Mouse (Mus musculus) stomach, embryonic 16.5 days (tissue): ENCODE data around the gene Gm27027. TPM values are rescaled to one million over a fixed set of nuclear protein-coding genes. Genes with fewer than 3 reads are reported as not detected.

Experiments used
- ATAC-seq: fragments of 200-750 bp; cut with Nextera tagmentation; 2 replicates; pipeline ENCODE4 v1.8.0; 2017; ENCODE audit warnings: moderate number of reproducible peaks, moderate TSS enrichment; ENCODE audit not compliant: insufficient read depth, low FRiP score
- H3K27ac ChIP-seq: fragments of 300-500 bp; sonication (generic); 2 replicates; pipeline ENCODE4 v1.5.1; 2014; ENCODE audit warnings: low read length
- H3K27me3 ChIP-seq: fragments of 300-500 bp; sonication (generic); 2 replicates; pipeline ENCODE4 v1.6.1; 2014; ENCODE audit warnings: low read length, control low read depth, mixed read lengths; ENCODE audit not compliant: control insufficient read depth, insufficient read depth
- H3K36me3 ChIP-seq: fragments of 300-500 bp; sonication (generic); 2 replicates; pipeline ENCODE4 v1.6.1; 2014; ENCODE audit warnings: low read length; ENCODE audit not compliant: control insufficient read depth, insufficient read depth
- H3K4me1 ChIP-seq: fragments of 300-500 bp; sonication (generic); 2 replicates; pipeline ENCODE4 v1.6.1; 2014; ENCODE audit warnings: low read length, control low read depth, mixed read lengths; ENCODE audit not compliant: control insufficient read depth, insufficient read depth
- H3K4me2 ChIP-seq: fragments of 300-500 bp; sonication (generic); 2 replicates; pipeline ENCODE4 v1.6.1; 2014; ENCODE audit warnings: low read depth, low read length, mixed read lengths
- H3K4me3 ChIP-seq: fragments of 300-500 bp; sonication (generic); replicated peaks from 2 replicates; pipeline ENCODE4 v1.5.1; 2014; ENCODE audit warnings: mild to moderate bottlenecking, low read length
- H3K9ac ChIP-seq: fragments of 300-500 bp; sonication (generic); 2 replicates; pipeline ENCODE4 v1.6.1; 2014; ENCODE audit warnings: low read length
- H3K9me3 ChIP-seq: fragments of 300-500 bp; sonication (generic); replicated peaks from 2 replicates; pipeline ENCODE4 v1.6.1; 2016; ENCODE audit warnings: low read length, control low read depth; ENCODE audit not compliant: control insufficient read depth
- WGBS: fragments of 180-500 bp; shearing (Covaris S2); extraction: QIAGEN DNeasy Blood & Tissue Kit; methylation state at CpG from one replicate; pipeline ENCODE4 v1.1.7; 2014; 5-methylcytosine and 5-hydroxymethylcytosine counted together
- polyA plus RNA-seq: library from polyadenylated mRNA; unstranded; fragments of >200 nt; fragmentation: Nextera tagmentation; extraction: Ambion mirVana; gene quantifications from 2 replicates; pipeline ENCODE4 v1.2.1, GENCODE M21; 2015

Gene Gm27027
- polyA plus RNA-seq: not detected in 2 replicates

DNA sequence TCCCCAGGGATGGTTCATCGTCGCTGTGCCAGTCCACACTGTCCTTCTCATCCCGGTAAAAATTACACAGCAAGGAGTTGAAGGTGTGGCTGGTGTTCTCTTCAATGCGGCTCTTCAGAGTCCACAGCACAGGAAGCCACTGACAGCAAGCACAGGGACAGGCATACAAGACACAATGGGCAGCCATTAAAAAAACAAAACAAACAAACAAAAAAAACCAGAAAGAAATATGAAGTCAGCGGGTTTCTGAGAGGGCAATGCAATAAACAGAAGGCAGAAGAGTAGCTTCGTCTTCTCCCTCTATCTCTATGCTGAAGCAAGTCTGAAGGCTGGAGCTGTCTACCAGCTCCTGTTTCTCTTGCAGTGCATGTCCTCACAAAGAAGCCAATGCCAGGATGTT is at the start of gene Gm27027:
Gene Gm27027 (minus strand): TSS at position 101 of the 400 bp plus-strand sequence.
- no peak within 1 kb of the TSS for H3K27ac ChIP-seq
- no peak within 1 kb of the TSS for H3K4me3 ChIP-seq
- WGBS: 92% methylated on average over 6 of the region's 6 CpGs
- no peak within 1 kb of the TSS for H3K9ac ChIP-seq
- 0 out of 2 replicates have a peak, but pooled peaks cover 8% of the 10 kb centered on the region for H3K4me1 ChIP-seq
- no peaks in the 10 kb centered on the region for H3K27me3 ChIP-seq
- H3K36me3 ChIP-seq: peaks cover 20% of the 10 kb centered on the region; the same call in 1 of the 2 replicates
- H3K4me2 ChIP-seq: no peak within 1 kb of the TSS
- H3K9me3 ChIP-seq: no peaks in the 10 kb centered on the region
- ATAC-seq: no peak

DNA sequence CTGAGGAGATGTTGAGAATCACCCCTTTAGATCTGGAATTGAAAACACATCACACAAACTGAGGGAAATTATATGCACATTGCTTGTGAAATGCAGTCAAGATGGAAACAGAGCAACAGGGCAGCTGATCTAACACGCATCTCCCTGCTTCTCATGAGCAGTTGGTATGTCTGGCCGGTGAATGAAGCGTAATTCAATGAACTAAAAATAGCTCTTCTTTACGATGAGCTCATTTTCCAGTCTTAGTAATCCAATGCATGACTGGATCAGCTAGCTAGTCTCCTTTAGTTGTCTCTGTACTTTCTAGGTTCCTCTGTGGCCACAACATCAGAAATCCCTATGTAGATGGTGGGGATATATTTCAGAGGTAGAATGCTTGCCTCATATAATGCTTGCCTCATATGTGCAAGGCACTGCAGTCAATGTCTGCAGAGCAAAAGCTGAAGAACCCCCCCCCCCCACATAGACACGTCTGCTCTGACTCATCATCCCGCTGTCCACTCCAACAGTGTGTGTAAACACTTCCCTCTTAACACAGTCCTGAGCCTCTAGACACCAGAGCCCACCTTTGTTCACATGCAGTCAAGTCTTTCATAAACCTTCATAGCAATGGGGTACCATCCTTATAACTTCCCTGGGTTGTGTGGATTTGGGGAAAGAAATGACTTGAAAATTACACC is 49.4 kb upstream of the Gm27027 start:
- peaks cover 13% of the 10 kb centered on the region for H3K4me1 ChIP-seq
- H3K36me3 ChIP-seq: no peaks in the 10 kb centered on the region
- peak; percentile 53; the same call in 1 of the 2 replicates for ATAC-seq
- no peak overlapping the region for H3K9ac ChIP-seq
- H3K4me3 ChIP-seq: no peak overlapping the region
- WGBS: 51% methylated on average over 6 of the region's 6 CpGs
- H3K27ac ChIP-seq: no peak overlapping the region
- H3K4me2 ChIP-seq: no peak overlapping the region
- H3K9me3 ChIP-seq: no peaks in the 10 kb centered on the region
- no peaks in the 10 kb centered on the region for H3K27me3 ChIP-seq

DNA sequence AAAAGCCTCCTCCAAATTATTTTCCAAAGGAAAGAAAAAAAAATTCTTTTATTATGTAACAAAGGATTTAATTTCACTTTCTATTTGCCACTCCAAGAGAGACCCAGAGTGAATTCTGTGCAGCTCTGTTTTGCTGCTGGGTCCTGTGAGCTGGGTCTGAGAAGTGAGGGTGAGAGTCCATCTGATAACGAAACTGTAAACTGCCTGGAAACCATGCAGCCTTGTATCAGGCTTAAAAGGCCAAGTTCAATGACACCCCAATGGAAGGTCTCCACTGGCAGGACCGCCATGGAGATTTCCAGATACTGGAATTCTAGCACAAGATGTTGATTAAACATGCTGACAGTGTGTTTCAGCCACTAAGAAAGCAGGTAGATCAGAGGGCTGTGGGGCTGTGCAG is 48.0 kb upstream of the Gm27027 start:
- Histone ChIP-seq H3K9me3 (no peaks in the 10 kb centered on the region), H3K27me3 (no peaks in the 10 kb centered on the region), H3K4me3 (no peak overlapping the region), H3K36me3 (no peaks in the 10 kb centered on the region), H3K27ac (no peak overlapping the region), H3K4me1 (peaks cover 7% of the 10 kb centered on the region; the same call in 1 of the 2 replicates), H3K9ac (no peak overlapping the region), H3K4me2 (no peak overlapping the region)
- ATAC-seq: no peak
- 84% methylated on average over 2 of the region's 2 CpGs for WGBS

DNA sequence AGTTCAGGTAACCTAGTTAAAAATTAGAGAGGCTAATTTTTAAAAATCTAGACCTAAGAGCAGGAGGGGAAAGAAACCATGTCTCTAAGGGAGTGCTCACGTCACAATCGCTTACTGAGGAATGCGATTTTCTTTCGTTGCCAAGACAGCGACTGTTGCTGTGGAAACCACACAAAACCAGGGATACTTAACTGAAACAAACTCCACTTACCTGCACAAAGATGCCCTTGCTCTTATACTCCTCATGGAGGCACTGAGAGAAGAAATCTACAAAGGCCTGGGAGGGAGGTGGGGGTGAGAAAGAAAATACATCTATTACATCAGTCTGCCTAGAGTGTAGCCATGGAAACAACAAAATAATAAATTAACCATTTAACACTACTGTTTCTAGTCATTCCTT is 47.5 kb upstream of the Gm27027 start:
- Histone ChIP-seq H3K36me3 (no peaks in the 10 kb centered on the region), H3K27ac (no peak overlapping the region), H3K9me3 (no peaks in the 10 kb centered on the region), H3K4me2 (no peak overlapping the region), H3K27me3 (no peaks in the 10 kb centered on the region), H3K4me3 (no peak overlapping the region), H3K4me1 (peaks cover 5% of the 10 kb centered on the region; the same call in 1 of the 2 replicates), H3K9ac (no peak overlapping the region)
- 62% methylated on average over 5 of the region's 5 CpGs for WGBS
- ATAC-seq: no peak

GRCm38 (mm10) chr2:94042461-94042860 is 46.3 kb upstream of the Gm27027 start:
- H3K4me2 ChIP-seq: no peak overlapping the region
- H3K36me3 ChIP-seq: no peaks in the 10 kb centered on the region
- H3K27ac ChIP-seq: no peak overlapping the region
- no peak overlapping the region for H3K9ac ChIP-seq
- no peak for ATAC-seq
- no peaks in the 10 kb centered on the region for H3K27me3 ChIP-seq
- 89% methylated on average over 3 of the region's 3 CpGs for WGBS
- H3K4me3 ChIP-seq: no peak overlapping the region
- H3K9me3 ChIP-seq: no peaks in the 10 kb centered on the region
- H3K4me1 ChIP-seq: peaks cover 5% of the 10 kb centered on the region; the same call in 1 of the 2 replicates

GRCm38 (mm10) chr2:94040391-94041125 is 44.4 kb upstream of the Gm27027 start:
- ATAC-seq: no peak
- H3K4me2 ChIP-seq: no peak overlapping the region
- H3K4me3 ChIP-seq: no peak overlapping the region
- 88% methylated on average over 5 of the region's 5 CpGs for WGBS
- H3K27me3 ChIP-seq: no peaks in the 10 kb centered on the region
- H3K9me3 ChIP-seq: no peaks in the 10 kb centered on the region
- no peaks in the 10 kb centered on the region for H3K36me3 ChIP-seq
- H3K9ac ChIP-seq: no peak overlapping the region
- H3K4me1 ChIP-seq: 0 out of 2 replicates have a peak, but pooled peaks cover 2% of the 10 kb centered on the region
- no peak overlapping the region for H3K27ac ChIP-seq

DNA sequence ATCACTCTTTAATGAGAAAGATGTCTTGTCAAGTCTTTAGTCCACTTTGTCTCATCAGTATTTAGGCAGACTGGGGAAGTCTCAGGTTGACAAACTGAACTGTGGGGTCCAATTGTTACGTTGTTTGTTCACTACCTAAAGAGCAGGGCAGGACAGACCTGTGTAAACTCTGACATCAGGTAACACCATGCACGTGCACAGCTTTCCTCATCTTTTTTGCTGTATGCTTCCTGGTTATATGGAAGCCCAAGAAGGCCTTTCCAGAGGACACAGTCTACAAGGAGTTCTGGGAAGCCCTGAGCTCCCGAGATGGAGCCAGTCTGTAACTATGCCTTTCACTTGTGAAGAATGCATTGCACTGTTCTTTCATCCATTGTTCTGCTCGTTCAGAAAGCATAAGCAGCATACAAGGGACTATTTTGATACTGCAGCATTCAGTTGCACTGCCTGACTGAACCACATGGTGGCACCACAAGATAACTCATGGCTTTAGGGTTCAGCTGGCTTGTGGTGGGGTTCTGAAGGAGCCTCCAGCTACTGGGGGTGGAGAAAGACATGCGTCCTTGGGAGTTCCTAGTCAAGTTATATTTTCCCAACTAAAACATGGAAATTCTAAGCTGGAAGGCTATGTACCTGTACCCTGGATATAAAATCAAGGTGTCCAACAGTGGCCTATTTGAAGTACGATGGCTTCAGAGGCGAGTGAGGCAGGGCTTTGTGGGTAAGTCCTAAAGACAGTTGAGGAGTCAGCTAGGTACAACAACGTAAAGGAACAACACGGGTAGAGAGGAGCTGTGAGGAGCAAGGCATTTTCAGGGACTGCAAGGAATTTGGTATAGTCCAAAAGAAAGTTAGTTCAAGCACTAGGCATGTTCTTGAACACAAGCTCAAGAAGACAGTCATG is 39.5 kb upstream of the Gm27027 start:
- WGBS: 66% methylated on average over 9 of the region's 9 CpGs
- no peak overlapping the region for H3K27ac ChIP-seq
- no peak overlapping the region for H3K4me3 ChIP-seq
- H3K4me1 ChIP-seq: no peaks in the 10 kb centered on the region
- no peaks in the 10 kb centered on the region for H3K36me3 ChIP-seq
- no peaks in the 10 kb centered on the region for H3K9me3 ChIP-seq
- no peak overlapping the region for H3K9ac ChIP-seq
- H3K27me3 ChIP-seq: no peaks in the 10 kb centered on the region
- H3K4me2 ChIP-seq: no peak overlapping the region
- no peak; the same call in 1 of the 2 replicates for ATAC-seq

GRCm38 (mm10) chr2:94030602-94031001 is 34.4 kb upstream of the Gm27027 start:
- Histone ChIP-seq H3K4me1 (no peaks in the 10 kb centered on the region), H3K27me3 (no peaks in the 10 kb centered on the region), H3K4me3 (no peak overlapping the region), H3K36me3 (no peaks in the 10 kb centered on the region), H3K4me2 (no peak overlapping the region), H3K27ac (no peak overlapping the region), H3K9ac (no peak overlapping the region), H3K9me3 (no peaks in the 10 kb centered on the region)
- no peak for ATAC-seq
